Mouse (Mus musculus) heart, adult 2 months (tissue): ENCODE results near the gene 5730522E02Rik. TPM values are rescaled to one million over a fixed set of nuclear protein-coding genes. Genes with fewer than 3 reads are reported as not detected.
"Not testable (repeated sequence)": the region's sequence is repeated elsewhere in the genome, so short reads cannot be mapped to it uniquely, and the experiment has no call there.

ENCODE experiments used
- DNase-seq, 2 experiments: peaks; one replicate each; pipeline ENCODE4 v3.0.0; 2021
- H3K27ac ChIP-seq: fragments of 200-600 bp; 2 replicates; pipeline ENCODE4 v1.8.1; 2022
- H3K27me3 ChIP-seq: fragments of 200-500 bp; 2 replicates; pipeline ENCODE4 v1.6.1; 2012; ENCODE audit warnings: mild to moderate bottlenecking, low read length, inconsistent platforms, mixed read lengths; ENCODE audit not compliant: control insufficient read depth, insufficient read depth
- H3K36me3 ChIP-seq: fragments of 200-500 bp; 2 replicates; pipeline ENCODE4 v1.6.1; 2012; ENCODE audit warnings: low read length, inconsistent platforms; ENCODE audit not compliant: control insufficient read depth, insufficient read depth
- H3K4me1 ChIP-seq: fragments of 200-500 bp; 2 replicates; pipeline ENCODE4 v1.6.1; 2011; ENCODE audit warnings: low read length; ENCODE audit not compliant: control insufficient read depth, insufficient read depth
- H3K4me3 ChIP-seq: fragments of 200-600 bp; 2 replicates; pipeline ENCODE4 v1.8.1; 2022
- H3K79me2 ChIP-seq: fragments of 200-500 bp; replicated peaks from 2 replicates; pipeline ENCODE4 v1.6.1; 2012; ENCODE audit warnings: mild to moderate bottlenecking, inconsistent platforms, low read length, moderate library complexity, mixed read lengths; ENCODE audit not compliant: control insufficient read depth, insufficient read depth
- H3K9ac ChIP-seq: fragments of 200-500 bp; 2 replicates; pipeline ENCODE4 v1.6.1; 2012; ENCODE audit warnings: low read depth, mild to moderate bottlenecking, control low read depth, inconsistent platforms, low read length, mixed read lengths
- CTCF ChIP-seq: fragments of 200-600 bp; IDR thresholded peaks from 2 replicates; pipeline ENCODE4 v1.8.1; 2022; ENCODE audit warnings: antibody characterized with exemption, mild to moderate bottlenecking, moderate library complexity
- EP300 ChIP-seq: fragments of 200-500 bp; IDR thresholded peaks from 2 replicates; pipeline ENCODE4 v1.6.1; 2011; ENCODE audit warnings: low read depth, low read length, control low read depth; ENCODE audit not compliant: insufficient read depth
- POLR2A ChIP-seq: fragments of 200-500 bp; IDR thresholded peaks from 2 replicates; pipeline ENCODE4 v1.6.1; 2011; ENCODE audit warnings: mild to moderate bottlenecking, low read depth, low read length, control low read depth; ENCODE audit not compliant: insufficient read depth
- WGBS: fragments of 180-500 bp; shearing (Covaris S2); methylation state at CpG from one replicate; pipeline ENCODE4 v1.1.7; 2018; 5-methylcytosine and 5-hydroxymethylcytosine counted together
- intact Hi-C: fragments of 180-260 bp; cut with DNase I; formaldehyde crosslinking; loops from one replicate; pipeline ENCODE4 v1.15.1; 2025
- long read RNA-seq: library from polyadenylated mRNA; stranded (forward); transcript quantifications from one replicate; pipeline ENCODE4 v2.0.0, GENCODE M21; 2021
- polyA plus RNA-seq: library from polyadenylated mRNA; depleted of rRNA; stranded (reverse); fragments of >200 nt; gene quantifications from 2 replicates; pipeline ENCODE4 v1.2.3, GENCODE M21; 2012; rRNA removed
- total RNA-seq, 2 experiments: library from RNA; stranded (reverse); gene quantifications; 2 replicates each; pipeline ENCODE4 v1.2.3; 2021

Gene 5730522E02Rik
- total RNA-seq (not detected), polyA plus RNA-seq (not detected in 2 replicates)
- long read RNA-seq = 0 reads

DNA sequence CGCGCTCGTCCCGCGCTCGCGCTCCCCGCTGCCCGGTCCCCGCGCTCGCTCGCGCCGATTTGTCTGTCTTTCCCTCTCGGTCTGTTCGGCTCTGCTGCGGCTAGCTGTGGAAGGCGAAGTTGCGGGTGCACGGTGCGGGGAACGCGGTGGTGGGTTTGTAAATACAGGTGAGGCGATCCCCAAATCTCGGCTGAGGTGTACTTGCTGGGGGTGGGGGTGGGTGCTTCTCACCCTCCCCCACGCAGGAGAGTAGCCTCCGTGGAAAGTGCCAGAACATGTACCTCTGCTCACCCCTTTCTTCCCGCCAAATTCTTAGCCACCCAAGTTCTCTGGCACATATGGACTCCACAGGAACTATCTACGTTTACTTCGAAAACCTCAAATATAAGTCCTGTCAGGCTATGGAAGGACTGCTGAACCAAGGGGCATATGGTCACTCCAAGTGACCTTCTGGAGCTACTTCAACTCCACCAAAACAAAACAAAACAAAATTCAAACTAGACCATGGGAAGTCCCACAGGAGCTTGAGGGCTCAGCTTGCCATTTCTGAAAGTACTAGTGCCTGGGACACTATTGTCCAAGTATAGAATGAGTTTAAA is at the start of gene 5730522E02Rik:
Gene 5730522E02Rik, minus strand, starts transcription at position 182 of the 599 bp plus-strand sequence.
- Histone ChIP-seq H3K27me3 (no peaks in the 10 kb centered on the region), H3K27ac (peak within 1 kb of the TSS; percentile 58), H3K9ac (peak within 1 kb of the TSS; percentile 72), H3K79me2 (no peaks in the 10 kb centered on the region), H3K36me3 (no peaks in the 10 kb centered on the region), H3K4me3 (peak within 1 kb of the TSS; percentile 58), H3K4me1 (no peaks in the 10 kb centered on the region)
- intact Hi-C loops = loop anchor here (10.0 kb wide), 1 partner anchor 754 kb away; no protein-coding TSS in a partner anchor
- TF ChIP-seq EP300 (no peak), POLR2A (no peak), CTCF (no peak)
- 2% methylated on average over 31 of the region's 31 CpGs for WGBS
- DNase-seq = no peak

DNA sequence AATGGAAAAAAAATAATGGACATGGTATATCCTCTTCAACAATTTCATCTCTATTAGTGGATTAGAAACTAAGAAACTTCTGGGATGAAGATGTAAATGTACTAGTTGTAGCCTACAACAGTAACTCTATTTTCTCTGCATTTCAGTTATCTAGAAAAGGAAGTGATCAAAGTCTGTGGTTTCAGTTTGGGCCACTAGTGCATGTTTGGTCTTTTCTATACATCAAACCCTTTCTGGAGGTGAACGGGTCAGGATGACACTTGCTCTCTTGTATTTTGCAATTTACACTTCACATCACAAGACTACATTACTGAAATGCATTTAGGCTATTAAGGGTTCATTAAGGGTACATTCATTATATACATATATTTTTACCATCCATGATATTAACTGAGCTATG is 26.0 kb upstream of the 5730522E02Rik start:
- Histone ChIP-seq H3K79me2 (no peaks in the 10 kb centered on the region), H3K27ac (no peak overlapping the region), H3K4me3 (no peak overlapping the region), H3K4me1 (no peaks in the 10 kb centered on the region), H3K36me3 (no peaks in the 10 kb centered on the region), H3K27me3 (no peaks in the 10 kb centered on the region), H3K9ac (no peak overlapping the region)
- no peak for DNase-seq
- WGBS = 68% methylated on average over 1 of the region's 1 CpGs
- intact Hi-C loops = no loop called here
- TF ChIP-seq POLR2A = no peak
- TF ChIP-seq CTCF = no peak
- no peak for TF ChIP-seq EP300

DNA sequence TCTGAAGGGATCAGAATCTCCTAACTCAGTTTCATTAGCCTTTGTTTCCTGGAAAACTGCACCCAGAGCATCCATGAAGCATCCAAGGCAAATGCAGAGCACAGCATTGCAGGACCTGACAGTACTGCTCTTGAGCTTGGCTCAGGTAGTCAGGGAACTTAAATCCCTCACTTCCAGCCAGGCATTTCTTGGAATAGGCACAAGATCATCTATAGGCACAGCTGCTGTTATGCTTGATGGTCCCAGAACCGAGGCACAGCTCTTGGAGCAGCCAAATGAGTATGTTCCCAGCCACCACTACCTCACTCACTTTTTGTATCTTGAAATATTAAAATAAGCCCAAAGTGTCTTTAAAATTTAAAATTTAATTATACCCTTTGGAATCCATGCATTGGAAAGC is 19.3 kb upstream of the 5730522E02Rik start:
- no peak overlapping the region for H3K27ac ChIP-seq
- H3K9ac ChIP-seq = no peak overlapping the region
- TF ChIP-seq CTCF = no peak
- TF ChIP-seq EP300 = no peak
- TF ChIP-seq POLR2A = no peak
- no peaks in the 10 kb centered on the region for H3K4me1 ChIP-seq
- intact Hi-C loops = no loop called here
- WGBS = 59% methylated on average over 1 of the region's 1 CpGs
- H3K79me2 ChIP-seq = no peaks in the 10 kb centered on the region
- H3K4me3 ChIP-seq = no peak overlapping the region
- H3K27me3 ChIP-seq = no peaks in the 10 kb centered on the region
- DNase-seq = no peak
- no peaks in the 10 kb centered on the region for H3K36me3 ChIP-seq

GRCm38 (mm10) chr11:26213643-26214042 is 3.1 kb upstream of the 5730522E02Rik start:
- 81% methylated on average over 1 of the region's 1 CpGs for WGBS
- not testable (repeated sequence) for H3K27ac ChIP-seq, H3K9ac ChIP-seq, H3K36me3 ChIP-seq, H3K79me2 ChIP-seq, H3K27me3 ChIP-seq, DNase-seq, H3K4me3 ChIP-seq, H3K4me1 ChIP-seq
- intact Hi-C loops = loop anchor here (10.0 kb wide), 1 partner anchor 751 kb away; no protein-coding TSS in a partner anchor

GRCm38 (mm10) chr11:26209811-26210581 is 567 bp downstream of the 5730522E02Rik start:
- Histone ChIP-seq H3K36me3 (no peaks in the 10 kb centered on the region), H3K9ac (peak overlapping the region; percentile 72), H3K4me3 (peak overlapping the region; percentile 58), H3K4me1 (no peaks in the 10 kb centered on the region), H3K27ac (peak overlapping the region; percentile 58), H3K79me2 (no peaks in the 10 kb centered on the region), H3K27me3 (no peaks in the 10 kb centered on the region)
- DNase-seq = peak; percentile 64
- 2% methylated on average over 70 of the region's 73 CpGs for WGBS
- intact Hi-C loops = loop anchor here (10.0 kb wide), 2 partner anchors 285 to 755 kb away; no protein-coding TSS in a partner anchor
- TF ChIP-seq EP300 = no peak
- no peak for TF ChIP-seq CTCF
- TF ChIP-seq POLR2A = no peak

DNA sequence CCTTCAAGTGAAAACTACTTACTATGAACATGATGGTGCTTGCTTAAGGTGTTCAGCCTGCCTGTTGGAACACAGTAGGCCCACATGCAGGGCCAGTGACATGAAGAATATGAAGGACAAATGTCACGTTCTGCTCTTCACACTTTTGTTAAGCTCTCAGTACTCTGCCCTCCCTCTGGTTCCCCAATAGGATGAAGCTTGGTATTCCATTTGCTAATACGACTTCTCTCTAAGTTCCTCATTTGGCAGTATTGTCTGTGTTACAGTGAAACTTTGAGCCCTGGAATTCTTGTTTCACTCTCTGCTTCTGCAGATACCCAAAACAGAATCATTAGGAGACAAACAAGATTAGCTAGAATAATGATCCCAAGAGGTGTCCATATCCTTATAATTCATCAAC is 7.1 kb downstream of the 5730522E02Rik start:
- H3K4me1 ChIP-seq = no peaks in the 10 kb centered on the region
- no peak overlapping the region for H3K9ac ChIP-seq
- H3K27me3 ChIP-seq = no peaks in the 10 kb centered on the region
- no peak overlapping the region for H3K27ac ChIP-seq
- DNase-seq = no peak
- no peaks in the 10 kb centered on the region for H3K79me2 ChIP-seq
- H3K4me3 ChIP-seq = no peak overlapping the region
- intact Hi-C loops = loop anchor here (10.0 kb wide), 1 partner anchor 291 kb away; no protein-coding TSS in a partner anchor
- 77% methylated on average over 2 of the region's 2 CpGs for WGBS
- TF ChIP-seq POLR2A = no peak
- TF ChIP-seq EP300 = no peak
- no peak for TF ChIP-seq CTCF
- no peaks in the 10 kb centered on the region for H3K36me3 ChIP-seq
